Mouse (Mus musculus): ENCODE measurements at regions not wholly inside any gene's neighbourhood (a gene's known extent, or its start where the extent isn't known, plus 50 kb on each side); places are given as distances from the start of the nearest gene placed in this dataset.

DNA sequence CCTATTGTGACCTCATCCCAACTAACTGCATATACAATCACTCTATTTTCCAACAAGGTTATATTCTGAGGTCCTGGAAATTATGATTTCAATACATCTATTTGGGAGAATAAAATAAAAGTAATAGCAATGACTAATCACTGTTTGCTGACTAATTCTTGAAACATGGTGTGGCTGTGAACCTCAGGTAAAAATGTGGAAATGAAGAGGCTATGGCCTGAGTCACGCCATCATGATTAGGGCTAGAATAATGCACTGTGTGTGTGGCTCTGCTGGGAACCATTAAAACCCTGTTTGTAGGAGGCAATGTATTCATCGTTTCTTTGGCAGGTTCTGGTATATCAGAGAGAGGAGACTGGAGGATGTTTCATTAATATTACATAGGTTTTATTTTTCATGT lies 179.7 kb upstream of the Mbnl1 start:
- TF ChIP-seq POLR2A (IDR thresholded peaks at IDR 0.05; ENCODE audit: low read depth, low read length) (no peak), CTCF (conservative IDR thresholded peaks at IDR 0.05; ENCODE audit: insufficient read depth, insufficient read length, low read depth, low read length) (no peak)

Data from kidney, adult 2 months (tissue).